In the genomic region with DNA sequence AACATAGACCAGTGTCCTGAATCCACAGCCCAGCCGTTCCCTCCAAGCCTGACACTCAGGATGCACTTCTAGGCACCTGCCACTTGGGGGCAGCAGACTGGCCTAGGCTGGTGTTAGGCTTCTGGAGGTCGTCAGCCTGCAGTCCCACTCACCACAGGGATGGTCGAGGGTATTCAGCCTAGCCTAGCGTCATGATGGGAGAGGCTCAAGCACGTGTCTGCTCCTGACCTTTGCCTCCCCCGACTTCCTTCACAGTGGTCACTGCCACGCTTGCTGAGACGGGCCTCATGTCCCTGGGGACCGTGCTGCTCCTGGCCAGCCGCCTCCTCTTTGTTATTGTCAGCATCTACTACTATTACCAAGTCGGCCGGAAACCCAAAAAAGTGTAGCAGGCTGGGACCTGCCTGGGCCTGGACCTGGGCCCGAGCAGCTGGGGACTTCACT, we compare ENCODE assay signal across 9 mouse cellular contexts. TPM values are rescaled to one million over a fixed set of nuclear protein-coding genes. Genes with fewer than 3 reads are reported as not detected.
A peak's percentile ranks its signal among the peaks of the same experiment; 100 is the strongest.
DNase-seq lines count a peak whose midpoint lies in the region; ATAC-seq and TF ChIP-seq lines count a peak whose summit lies in the region.
"Had no signal": no experiment of that assay in that cellular context is flagged by ENCODE, and none has a peak within 500 bp of the region (broad histone marks: within the 10 kb centered on the region; RNA-seq: fewer than 3 reads in every experiment).

No protein-coding gene starts in this region.

- no peak overlapping the region for H3K4me3 ChIP-seq in bone marrow, adult 2 months (replicated peaks; ENCODE audit: control insufficient read depth, low read depth, low read length)
- no peak overlapping the region for H3K4me3 ChIP-seq in heart, postnatal 0 days (ENCODE audit: low read depth, low read length)
- H3K4me3 ChIP-seq: liver, embryonic 15.5 days had no signal

- DNase-seq in left cerebral cortex, adult 18-20 months (ENCODE audit: low spot score in 2 of 2): peak; percentile 33 to 57
- no peak for DNase-seq in left cerebral cortex, adult 9 months (ENCODE audit: low spot score in 2 of 2)
- peak; percentile 57 for DNase-seq in heart, postnatal 0 days (ENCODE audit: low spot score)
- DNase-seq in kidney, postnatal 10 days: peak; percentile 87
- DNase-seq in lung, postnatal 4 days: peak; percentile 55 to 75
- peak; percentile 50 to 83 for DNase-seq in spleen, postnatal 4 days (ENCODE audit: low spot score in 2 of 2)

- ATAC-seq in erythroblast, adult 5-6 weeks (replicated peaks; ENCODE audit: low FRiP score, poor library complexity, severe bottlenecking): peak; percentile 53
- ATAC-seq in heart, postnatal 0 days (ENCODE audit: insufficient read depth, low read depth): peak; percentile 65

- no peak overlapping the region for H3K4me2 ChIP-seq in heart, postnatal 0 days (ENCODE audit: low read depth, low read length)
- H3K4me2 ChIP-seq: liver, embryonic 15.5 days had no signal

- peaks cover 1% of the 10 kb centered on the region; the same call in 1 of the 2 replicates for H3K4me1 ChIP-seq in bone marrow, adult 2 months (ENCODE audit: control insufficient read depth, insufficient read depth, low read length)
- H3K4me1 ChIP-seq in heart, postnatal 0 days (ENCODE audit: control insufficient read depth, insufficient read depth): no peaks in the 10 kb centered on the region

- H3K27ac ChIP-seq in bone marrow, adult 2 months (ENCODE audit: control insufficient read depth, insufficient read depth, low read depth, low read length, poor library complexity): no peak overlapping the region
- no peak overlapping the region for H3K27ac ChIP-seq in heart, postnatal 0 days (ENCODE audit: low read depth)
- H3K27ac ChIP-seq: liver, embryonic 15.5 days had no signal

- H3K9ac ChIP-seq in heart, postnatal 0 days (replicated peaks; ENCODE audit: low read depth, low read length): no peak overlapping the region
- H3K9ac ChIP-seq: liver, embryonic 15.5 days had no signal

- TF ChIP-seq CTCF in bone marrow, adult 2 months (IDR thresholded peaks at IDR 0.05; ENCODE audit: control insufficient read depth, insufficient read depth, low read length): peak; percentile 97
- peak; percentile 92 for TF ChIP-seq CTCF in heart, postnatal 0 days (IDR thresholded peaks at IDR 0.05; ENCODE audit: low read depth)

- 0 out of 2 replicates have a peak, but pooled peaks cover 4% of the 10 kb centered on the region for H3K27me3 ChIP-seq in heart, postnatal 0 days (ENCODE audit: control insufficient read depth, insufficient read depth, low read length)

- peaks cover 12% of the 10 kb centered on the region; the same call in 1 of the 2 replicates for H3K36me3 ChIP-seq in heart, postnatal 0 days (replicated peaks; ENCODE audit: control insufficient read depth, insufficient read depth, low read length)
- H3K36me3 ChIP-seq: liver, embryonic 15.5 days had no signal

- H3K9me3 ChIP-seq in heart, postnatal 0 days (replicated peaks; ENCODE audit: control insufficient read depth, low read length): no peaks in the 10 kb centered on the region
- H3K9me3 ChIP-seq: liver, embryonic 15.5 days had no signal

- TF ChIP-seq EP300 in heart, postnatal 0 days (IDR thresholded peaks at IDR 0.05; ENCODE audit: low read depth): 0 out of 2 replicates have a peak, but pooled peaks have one; percentile 53

- 55% methylated on average over 13 of the region's 13 CpGs for WGBS in bone marrow, adult 2 months
- WGBS in heart, postnatal 0 days: 27% methylated on average over 13 of the region's 13 CpGs

- TF ChIP-seq POLR2A in bone marrow, adult 2 months (IDR thresholded peaks at IDR 0.05; ENCODE audit: borderline replicate concordance, control insufficient read depth, low read depth, low read length): no peak

RNA-seq across cellular contexts. Expression of a gene that starts 12.2 kb away (rescaled TPM):
- 100 to 1,000 TPM; 112 to 128 TPM for total RNA-seq in left cerebral cortex, adult 18-20 months (2021)
- polyA plus RNA-seq in bone marrow, adult 2 months (2011; ENCODE audit: insufficient read depth, insufficient read length, low replicate concordance, missing spikeins): 11.2 and 14.1 TPM in 2 replicates
- total RNA-seq in erythroblast, adult 5-6 weeks (2015; ENCODE audit: low replicate concordance): 0.96 TPM in 1 of 2 replicates, not detected in the other
- 0.34 TPM in 1 of 2 replicates, not detected in the other for total RNA-seq in erythroblast, adult 5-6 weeks (2017; ENCODE audit: low replicate concordance)
- total RNA-seq in heart, postnatal 0 days (2014; rRNA removed; ENCODE audit: low replicate concordance): 74.3 and 77.2 TPM in 2 replicates
- 15.1 and 17.4 TPM in 2 replicates for polyA plus RNA-seq in heart, postnatal 0 days (2015; fragmentation: Nextera tagmentation; extraction: Ambion mirVana)

Comparison
In these comparisons a context has a peak if more than half of its experiments do, and no peak if none do; other contexts are left out.
1. DNase-seq: peak in left cerebral cortex, adult 18-20 months (2 of 2), heart, postnatal 0 days (single experiment), kidney, postnatal 10 days (single experiment), lung, postnatal 4 days (2 of 2) and spleen, postnatal 4 days (2 of 2); none in left cerebral cortex, adult 9 months (0 of 2).
2. RNA of a gene that starts 12.2 kb away (total RNA-seq): 112 to 128 TPM in left cerebral cortex, adult 18-20 months and 74.3 to 77.2 TPM in heart, postnatal 0 days; 0.34 to 0.96 TPM in erythroblast, adult 5-6 weeks; every median in the first group is over 10 times any median in the second.